Mouse (Mus musculus): ENCODE measurements around the gene Cox6a1. TPM values are rescaled to one million over a fixed set of nuclear protein-coding genes. Genes with fewer than 3 reads are reported as not detected.

Gene Cox6a1
- 423 TPM for polyA plus RNA-seq (2017; shearing (Covaris generic))

DNA sequence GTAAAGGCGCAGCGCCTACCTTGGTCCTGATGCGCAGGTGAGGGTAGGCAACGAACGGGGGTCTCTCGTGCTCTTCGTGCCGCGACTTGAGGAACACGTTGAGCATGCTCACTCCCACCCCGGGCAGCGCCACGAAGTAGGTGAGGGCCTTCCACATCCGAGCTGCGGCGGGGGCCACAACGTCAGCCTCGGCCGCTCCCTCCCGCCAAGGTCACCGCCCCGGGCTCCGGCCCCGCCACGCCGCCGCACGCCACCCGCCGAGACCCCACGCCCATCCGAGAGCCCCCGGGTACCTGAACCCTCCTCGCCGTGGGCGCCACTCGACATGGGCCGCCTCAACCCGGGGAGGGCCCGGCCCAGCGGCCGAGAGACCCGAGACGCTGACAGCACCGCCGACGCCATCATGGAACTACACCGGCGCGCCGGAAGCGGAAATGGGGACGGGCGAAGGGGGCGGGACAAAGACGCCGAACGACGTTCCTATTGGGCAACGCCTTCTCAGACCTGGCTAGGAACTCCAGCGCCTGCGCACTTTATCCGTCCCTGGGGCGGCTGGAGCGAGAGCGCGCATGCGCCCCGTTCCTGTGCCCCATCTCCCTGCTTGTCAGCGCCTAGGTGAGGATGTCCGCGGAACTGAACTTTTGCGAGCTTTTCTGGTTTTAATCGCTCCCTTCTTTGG is at the start of gene Cox6a1:
TSS of gene Cox6a1 (minus strand) at position 436 of the 679 bp plus-strand sequence.

GRCm38 (mm10) chr5:115340577-115341313 is 8.0 kb downstream of the Cox6a1 start, which contains the start of the genes Gatc and Triap1:
Gene Gatc, minus strand, starts transcription at chr5:115341178.
Gene Triap1, plus strand, starts transcription at chr5:115341225.

GRCm38 (mm10) chr5:115326875-115327609 is 21.7 kb downstream of the Cox6a1 start, which contains the start of gene Srsf9:
Gene Srsf9, plus strand, starts transcription at chr5:115327177.

DNA sequence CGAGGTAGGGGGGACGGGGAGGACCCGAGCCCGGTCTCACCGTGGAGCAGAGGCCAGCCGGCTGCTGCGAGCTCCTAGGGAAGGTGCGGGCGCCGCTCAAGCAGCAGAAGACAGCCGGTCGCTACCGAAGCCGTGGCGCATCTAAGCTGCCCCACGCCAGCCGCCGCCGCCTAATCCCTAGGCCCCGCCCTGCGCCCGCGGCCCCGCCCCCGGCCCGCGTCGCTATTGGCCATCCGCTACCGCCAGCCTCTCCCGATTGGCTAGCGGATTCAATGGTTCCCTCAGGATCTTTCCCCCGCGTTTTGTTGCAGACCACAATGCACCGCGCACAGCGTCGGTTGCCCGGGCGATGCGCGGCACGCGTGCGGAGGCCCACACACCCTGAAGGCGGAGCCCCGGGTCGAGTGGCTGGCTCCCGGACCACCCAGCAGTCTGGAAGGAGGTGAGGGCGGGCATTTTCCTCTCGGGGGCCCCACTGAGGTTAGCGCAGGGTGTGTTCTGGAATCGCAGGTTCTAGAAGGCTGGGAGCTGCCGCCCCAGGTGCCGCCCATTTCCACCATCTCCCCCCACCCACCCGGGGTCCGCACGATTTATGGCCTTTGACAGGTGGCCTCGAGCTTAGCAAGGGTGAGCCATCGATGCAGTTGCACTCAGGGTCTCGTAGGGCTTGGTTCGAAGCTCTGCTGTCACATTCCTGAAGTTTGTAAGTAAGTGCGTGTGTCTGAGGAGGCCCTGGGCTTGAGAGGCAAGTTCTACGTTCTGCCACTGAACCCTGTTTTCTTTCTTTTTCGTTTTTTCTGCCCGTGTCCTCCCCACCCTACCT is 47.8 kb downstream of the Cox6a1 start, which contains the start of gene Dynll1:
TSS of gene Dynll1 (minus strand) at position 208 of the 823 bp plus-strand sequence.

Other genes starting within 250 kb of the Cox6a1 start
- 17.9 TPM for gene Acads, start 229.6 kb downstream of the Cox6a1 start, polyA plus RNA-seq (2017; shearing (Covaris generic))
- 63.1 TPM for gene Unc119b, start 214.0 kb downstream of the Cox6a1 start, polyA plus RNA-seq (2017; shearing (Covaris generic))
- gene Mlec, start 190.8 kb downstream of the Cox6a1 start, polyA plus RNA-seq (2017; shearing (Covaris generic)): 67.7 TPM
- not detected for gene Cabp1, start 154.6 kb downstream of the Cox6a1 start, polyA plus RNA-seq (2017; shearing (Covaris generic))
- gene Pop5, start 113.1 kb downstream of the Cox6a1 start, polyA plus RNA-seq (2017; shearing (Covaris generic)): 138 TPM
- 142 TPM for gene Rnf10, start 76.1 kb downstream of the Cox6a1 start, polyA plus RNA-seq (2017; shearing (Covaris generic))
- 43.4 TPM for gene Coq5, start 69.3 kb downstream of the Cox6a1 start, polyA plus RNA-seq (2017; shearing (Covaris generic))
- 366 TPM for gene Dynll1, start 48.0 kb downstream of the Cox6a1 start, polyA plus RNA-seq (2017; shearing (Covaris generic))
- 71.4 TPM for gene Srsf9, start 21.8 kb downstream of the Cox6a1 start, polyA plus RNA-seq (2017; shearing (Covaris generic))
- gene Gatc, start 7.8 kb downstream of the Cox6a1 start, polyA plus RNA-seq (2017; shearing (Covaris generic)): 7.8 TPM
- gene Triap1, start 7.8 kb downstream of the Cox6a1 start, polyA plus RNA-seq (2017; shearing (Covaris generic)): 21.0 TPM
- not detected for gene Msi1, start 80.6 kb upstream of the Cox6a1 start, polyA plus RNA-seq (2017; shearing (Covaris generic))
- not detected for gene Pla2g1b, start 117.3 kb upstream of the Cox6a1 start, polyA plus RNA-seq (2017; shearing (Covaris generic))
- gene Sirt4, start 135.7 kb upstream of the Cox6a1 start, polyA plus RNA-seq (2017; shearing (Covaris generic)): 17.6 TPM
- 75.3 TPM for gene Pxn, start 157.7 kb upstream of the Cox6a1 start, polyA plus RNA-seq (2017; shearing (Covaris generic))
- gene Rplp0, start 210.5 kb upstream of the Cox6a1 start, polyA plus RNA-seq (2017; shearing (Covaris generic)): 2,166 TPM
- 53.7 TPM for gene Gcn1l1, start 216.3 kb upstream of the Cox6a1 start, polyA plus RNA-seq (2017; shearing (Covaris generic))

Measured in effector memory CD4-positive, alpha-beta T cell, adult 5 months (primary cell).